Mouse (Mus musculus) small intestine, adult 2 months (tissue): ENCODE measurements around the gene Arhgap30.

Source experiments
- CTCF ChIP-seq: fragments of 200-500 bp; IDR thresholded peaks from 2 replicates; pipeline ENCODE4 v1.5.1; 2012; ENCODE audit warnings: low read depth, mild to moderate bottlenecking, control low read depth, inconsistent platforms, low read length, moderate library complexity, mixed read lengths; ENCODE audit not compliant: insufficient replicate concordance, insufficient read length; ENCODE audit errors: extremely low read depth
- POLR2A ChIP-seq: fragments of 200-500 bp; IDR thresholded peaks from 2 replicates; pipeline ENCODE4 v1.6.1; 2012; ENCODE audit warnings: low read depth, mild to moderate bottlenecking, control low read depth, inconsistent platforms, low read length, moderate library complexity

- no peak for TF ChIP-seq POLR2A
- no peak for TF ChIP-seq CTCF
Observed at GRCm38 (mm10) chr1:171445050-171445449, 56.3 kb downstream of the Arhgap30 start.
